Mouse (Mus musculus) CH12.LX (cell line): ENCODE measurements around the gene Gm49321. TPM values are rescaled to one million over a fixed set of nuclear protein-coding genes. Genes with fewer than 3 reads are reported as not detected.
A peak's percentile ranks its signal among the peaks of the same experiment; 100 is the strongest.

Experiments
- DNase-seq: peaks from one replicate; pipeline ENCODE4 v3.0.0-alpha.2; 2013; ENCODE audit errors: extremely low read depth
- H3K27ac ChIP-seq: 2 replicates; pipeline ENCODE4 v1.5.1; 2012; ENCODE audit warnings: low read depth, mild to moderate bottlenecking, control low read depth, moderate library complexity; ENCODE audit not compliant: insufficient read depth
- H3K27me3 ChIP-seq: replicated peaks from 2 replicates; pipeline ENCODE3; 2012; ENCODE audit warnings: inconsistent platforms
- H3K36me3 ChIP-seq, 2 experiments: replicated peaks in 1 of 2; 2 replicates each; pipeline versions ENCODE3 to v1.6.1; 2012; ENCODE audit warnings: inconsistent platforms in 1 of 2, low read length in 1 of 2, mild to moderate bottlenecking in 1 of 2, mixed read lengths in 1 of 2, moderate library complexity in 1 of 2; ENCODE audit not compliant: control insufficient read depth in 1 of 2, insufficient read depth in 1 of 2
- H3K4me1 ChIP-seq, 2 experiments: 2 replicates each; pipeline ENCODE4 v1.6.1; 2012; ENCODE audit warnings: inconsistent platforms in 1 of 2, moderate library complexity in 1 of 2; ENCODE audit not compliant: insufficient read depth in 2 of 2, control insufficient read depth in 1 of 2
- H3K4me2 ChIP-seq: 2 replicates; pipeline ENCODE4 v1.6.1; 2012; ENCODE audit warnings: low read depth, mild to moderate bottlenecking, control low read depth; ENCODE audit not compliant: poor library complexity, insufficient read depth, severe bottlenecking
- H3K4me3 ChIP-seq, 3 experiments: fragments of 150-350 bp in 1 of 3; sonication (generic) in 1 of 3; replicated peaks in 1 of 3; 2 replicates each; pipeline versions ENCODE3 to v1.5.1; 2011 to 2012; ENCODE audit warnings: low read depth in 2 of 3, low read length in 2 of 3, mild to moderate bottlenecking in 2 of 3, moderate library complexity in 2 of 3, control low read depth in 1 of 3, improper control_type of control experiment in 1 of 3, inconsistent platforms in 1 of 3, mixed read lengths in 1 of 3; ENCODE audit not compliant: poor library complexity in 1 of 3
- H3K79me2 ChIP-seq: replicated peaks from 2 replicates; pipeline ENCODE4 v1.6.1; 2012; ENCODE audit warnings: mild to moderate bottlenecking, moderate library complexity; ENCODE audit not compliant: control insufficient read depth, poor library complexity, insufficient read depth, severe bottlenecking; ENCODE audit errors: extremely low read depth
- H3K9ac ChIP-seq: 2 replicates; pipeline ENCODE4 v1.6.1; 2012; ENCODE audit warnings: low read depth, mild to moderate bottlenecking, control low read depth, moderate library complexity; ENCODE audit not compliant: insufficient read depth
- H3K9me3 ChIP-seq: replicated peaks from 2 replicates; pipeline ENCODE3; 2012; ENCODE audit warnings: low read length, inconsistent platforms, mixed read lengths
- BHLHE40 ChIP-seq: IDR thresholded peaks from 2 replicates; pipeline ENCODE4 v1.6.1; 2011; ENCODE audit warnings: mild to moderate bottlenecking, low read depth, low read length, improper control_type of control experiment
- CHD1 ChIP-seq: IDR thresholded peaks from 2 replicates; pipeline ENCODE4 v1.6.1; 2012; ENCODE audit warnings: low read depth, low read length, improper control_type of control experiment, inconsistent platforms
- CHD2 ChIP-seq: IDR thresholded peaks from 2 replicates; pipeline ENCODE4 v1.6.1; 2011; ENCODE audit warnings: low read length, improper control_type of control experiment
- CTCF ChIP-seq, 2 experiments: IDR thresholded peaks in 1 of 2; conservative IDR thresholded peaks in 1 of 2; 2 replicates each; pipeline ENCODE4 v1.5.1; 2011 to 2012; ENCODE audit warnings: low read depth in 2 of 2, low read length in 2 of 2, improper control_type of control experiment in 1 of 2, inconsistent platforms in 1 of 2, mild to moderate bottlenecking in 1 of 2, moderate library complexity in 1 of 2
- E2F4 ChIP-seq: IDR thresholded peaks from 2 replicates; pipeline ENCODE4 v1.6.1; 2011; ENCODE audit warnings: low read depth, low read length, improper control_type of control experiment; ENCODE audit not compliant: insufficient replicate concordance
- EP300 ChIP-seq: IDR thresholded peaks from 2 replicates; pipeline ENCODE4 v1.6.1; 2011; ENCODE audit warnings: low read length, improper control_type of control experiment
- ETS1 ChIP-seq: conservative IDR thresholded peaks from 2 replicates; pipeline ENCODE4 v1.6.1; 2012; ENCODE audit warnings: low read depth, mild to moderate bottlenecking, inconsistent platforms, low read length, improper control_type of control experiment, moderate library complexity
- GABPA ChIP-seq: IDR thresholded peaks from 2 replicates; pipeline ENCODE4 v1.6.1; 2012; ENCODE audit warnings: low read depth, low read length, improper control_type of control experiment, inconsistent platforms; ENCODE audit not compliant: insufficient replicate concordance
- HCFC1 ChIP-seq: IDR thresholded peaks from 2 replicates; pipeline ENCODE4 v1.6.1; 2012; ENCODE audit warnings: low read depth, mild to moderate bottlenecking, inconsistent platforms, low read length, improper control_type of control experiment
- IRF4 ChIP-seq: IDR thresholded peaks from 2 replicates; pipeline ENCODE4 v1.6.1; 2014; ENCODE audit warnings: low read depth, mild to moderate bottlenecking, inconsistent platforms, low read length, improper control_type of control experiment
- JUN ChIP-seq: IDR thresholded peaks from 2 replicates; pipeline ENCODE4 v1.6.1; 2011; ENCODE audit warnings: low read depth, mild to moderate bottlenecking, low read length, improper control_type of control experiment, moderate library complexity; ENCODE audit not compliant: insufficient read depth
- JUND ChIP-seq: conservative IDR thresholded peaks from 2 replicates; pipeline ENCODE4 v1.6.1; 2011; ENCODE audit warnings: low read depth, low read length, improper control_type of control experiment
- KAT2A ChIP-seq: IDR thresholded peaks from 2 replicates; pipeline ENCODE4 v1.6.1; 2012; ENCODE audit warnings: low read length, improper control_type of control experiment, inconsistent platforms; ENCODE audit not compliant: insufficient replicate concordance
- MAFK ChIP-seq: IDR thresholded peaks from 2 replicates; pipeline ENCODE4 v1.6.1; 2011; ENCODE audit warnings: low read length, improper control_type of control experiment; ENCODE audit not compliant: insufficient replicate concordance
- MAX ChIP-seq: IDR thresholded peaks from 2 replicates; pipeline ENCODE4 v1.6.1; 2011; ENCODE audit warnings: low read length, improper control_type of control experiment
- MAZ ChIP-seq: IDR thresholded peaks from 2 replicates; pipeline ENCODE4 v1.6.1; 2012; ENCODE audit warnings: low read depth, mild to moderate bottlenecking, inconsistent platforms, low read length, improper control_type of control experiment, moderate library complexity
- MXI1 ChIP-seq: IDR thresholded peaks from 2 replicates; pipeline ENCODE4 v1.6.1; 2011; ENCODE audit warnings: mild to moderate bottlenecking, low read depth, low read length, improper control_type of control experiment
- MYC ChIP-seq: IDR thresholded peaks from 2 replicates; pipeline ENCODE4 v1.6.1; 2011; ENCODE audit warnings: low read depth, mild to moderate bottlenecking, improper control_type of control experiment, low read length
- NELFE ChIP-seq: IDR thresholded peaks from 2 replicates; pipeline ENCODE4 v1.6.1; 2011; ENCODE audit warnings: low read depth, low read length, improper control_type of control experiment
- NRF1 ChIP-seq: IDR thresholded peaks from 2 replicates; pipeline ENCODE4 v1.6.1; 2014; ENCODE audit warnings: low read depth, mild to moderate bottlenecking, inconsistent platforms, low read length, improper control_type of control experiment, moderate library complexity
- PAX5 ChIP-seq: IDR thresholded peaks from 2 replicates; pipeline ENCODE4 v1.6.1; 2012; ENCODE audit warnings: low read length, inconsistent platforms, mixed read lengths
- POLR2A ChIP-seq: IDR thresholded peaks from 2 replicates; pipeline ENCODE4 v1.6.1; 2011; ENCODE audit warnings: low read depth, mild to moderate bottlenecking, improper control_type of control experiment, low read length
- POLR2AphosphoS2 ChIP-seq: IDR thresholded peaks from 2 replicates; pipeline ENCODE4 v1.6.1; 2011; ENCODE audit warnings: low read depth, low read length, improper control_type of control experiment
- RAD21 ChIP-seq: IDR thresholded peaks from 2 replicates; pipeline ENCODE4 v1.6.1; 2011; ENCODE audit warnings: low read depth, mild to moderate bottlenecking, low read length, improper control_type of control experiment, moderate library complexity
- RCOR1 ChIP-seq: conservative IDR thresholded peaks from 2 replicates; pipeline ENCODE4 v1.6.1; 2012; ENCODE audit warnings: low read depth, mild to moderate bottlenecking, inconsistent platforms, low read length, improper control_type of control experiment
- SIN3A ChIP-seq: IDR thresholded peaks from 2 replicates; pipeline ENCODE4 v1.6.1; 2012; ENCODE audit warnings: low read length, improper control_type of control experiment, inconsistent platforms
- TBP ChIP-seq: conservative IDR thresholded peaks from 2 replicates; pipeline ENCODE4 v1.6.1; 2011; ENCODE audit warnings: low read depth, low read length, improper control_type of control experiment
- TCF12 ChIP-seq: IDR thresholded peaks from 2 replicates; pipeline ENCODE4 v1.6.1; 2014; ENCODE audit warnings: low read depth, mild to moderate bottlenecking, inconsistent platforms, low read length, improper control_type of control experiment
- UBTF ChIP-seq: IDR thresholded peaks from 2 replicates; pipeline ENCODE4 v1.6.1; 2012; ENCODE audit warnings: low read depth, mild to moderate bottlenecking, inconsistent platforms, low read length, improper control_type of control experiment, moderate library complexity
- USF1 ChIP-seq: IDR thresholded peaks from 2 replicates; pipeline ENCODE4 v1.6.1; 2014; ENCODE audit warnings: low read depth, mild to moderate bottlenecking, inconsistent platforms, low read length, improper control_type of control experiment
- USF2 ChIP-seq: conservative IDR thresholded peaks from 2 replicates; pipeline ENCODE4 v1.6.1; 2011; ENCODE audit warnings: low read depth, low read length, improper control_type of control experiment
- ZC3H11A ChIP-seq: IDR thresholded peaks from 2 replicates; pipeline ENCODE4 v1.6.1; 2012; ENCODE audit warnings: low read depth, mild to moderate bottlenecking, inconsistent platforms, low read length, improper control_type of control experiment
- ZKSCAN1 ChIP-seq: IDR thresholded peaks from 2 replicates; pipeline ENCODE4 v1.6.1; 2012; ENCODE audit warnings: low read depth, inconsistent platforms, low read length, improper control_type of control experiment, borderline replicate concordance
- ZMIZ1 ChIP-seq: IDR thresholded peaks from 2 replicates; pipeline ENCODE4 v1.6.1; 2012; ENCODE audit warnings: low read depth, mild to moderate bottlenecking, inconsistent platforms, low read length, improper control_type of control experiment
- ZNF384 ChIP-seq: IDR thresholded peaks from 2 replicates; pipeline ENCODE4 v1.6.1; 2012; ENCODE audit warnings: low read depth, low read length, improper control_type of control experiment, inconsistent platforms
- dilution Hi-C: fragments of 300-500 bp; cut with MboI; formaldehyde crosslinking; loops from 2 replicates; pipeline ENCODE4 v1.14.3; 2020; ENCODE audit warnings: low sequenced_read_pairs; ENCODE audit not compliant: extremely low pct_unique_long_range_greater_than_20kb, extremely low pct_ligation_motif_present
- in situ Hi-C: fragments of 300-500 bp; cut with MboI; formaldehyde crosslinking; loops from 3 replicates; pipeline ENCODE4 v1.14.3; 2019; ENCODE audit warnings: low sequenced_read_pairs, low pct_ligation_motif_present, low pct_unique_long_range_greater_than_20kb, mixed read lengths
- polyA plus RNA-seq: library from polyadenylated mRNA; unstranded; fragments of >175 nt; gene quantifications from 2 replicates; pipeline ENCODE4 v1.2.1, GENCODE M21; 2012; ENCODE audit warnings: low read depth; ENCODE audit not compliant: insufficient read length
- total RNA-seq, 2 experiments: library from RNA; depleted of rRNA; stranded (reverse); fragments of 300-350 nt in 1 of 2; fragments of >200 nt in 1 of 2; gene quantifications; 2 replicates each; pipeline ENCODE4 v1.2.3; 2012 to 2014

The Gm49321 gene
- total and polyA plus RNA-seq, 3 experiments = not detected

GRCm38 (mm10) chr12:74015491-74015890 is 78.0 kb downstream of the Gm49321 start:
- H3K4me2 ChIP-seq = no peak overlapping the region
- H3K9me3 ChIP-seq = no peaks in the 10 kb centered on the region
- TF ChIP-seq ZC3H11A (no peak), UBTF (no peak), ZMIZ1 (no peak), JUND (no peak), ZKSCAN1 (no peak), TCF12 (peak; percentile 27; the same call in 1 of the 2 replicates), TBP (no peak), MYC (no peak), ETS1 (no peak), MAX (no peak), MAZ (no peak), CHD1 (no peak), IRF4 (no peak), GABPA (no peak), RAD21 (no peak), ZNF384 (no peak), BHLHE40 (peak; percentile 34; the same call in 1 of the 2 replicates), E2F4 (no peak), PAX5 (no peak), NRF1 (no peak), USF2 (no peak), MAFK (peak; percentile 55; the same call in 1 of the 2 replicates), NELFE (no peak), POLR2A (no peak), EP300 (peak; percentile 52; the same call in 1 of the 2 replicates), JUN (no peak), KAT2A (0 out of 2 replicates have a peak, but pooled peaks have one; percentile 12), MXI1 (no peak), USF1 (no peak), RCOR1 (no peak), CTCF (conservative IDR thresholded peaks at IDR 0.05 in 1 of 2, IDR thresholded peaks at IDR 0.05 in 1 of 2; ENCODE audit: low read depth in 2 of 2, low read length in 2 of 2) (no peak), HCFC1 (no peak), POLR2AphosphoS2 (no peak), SIN3A (no peak), CHD2 (no peak)
- H3K27ac ChIP-seq = no peak overlapping the region
- H3K4me1 ChIP-seq = peaks cover 6 to 16% of the 10 kb centered on the region in 2 experiments; a peak in 3 of 4 replicates
- in situ Hi-C loops (loop anchor here (25.0 kb wide), 2 partner anchors 272 to 453 kb away; no protein-coding TSS in a partner anchor), dilution Hi-C loops (no loop called here)
- no peak overlapping the region for H3K9ac ChIP-seq
- peaks cover 2% of the 10 kb centered on the region for H3K27me3 ChIP-seq
- DNase-seq = peak; percentile 52
- no peak overlapping the region for H3K4me3 ChIP-seq
- no peaks in the 10 kb centered on the region for H3K79me2 ChIP-seq
- no peaks in the 10 kb centered on the region for H3K36me3 ChIP-seq
